Mouse (Mus musculus): ENCODE results near the gene Tbc1d22b.

GRCm38 (mm10) chr17:29552162-29552732, 2.7 kb downstream of the Tbc1d22b start, which contains the start of gene Tmem217:
- TF ChIP-seq CTCF (IDR thresholded peaks at IDR 0.05; ENCODE audit: low read depth, low read length) (no peak), POLR2A (IDR thresholded peaks at IDR 0.05; ENCODE audit: extremely low read depth, insufficient read depth, low read length) (no peak)
